Mouse (Mus musculus) limb, embryonic 11.5 days (tissue): ENCODE results near the gene Ndufb5. TPM values are rescaled to one million over a fixed set of nuclear protein-coding genes. Genes with fewer than 3 reads are reported as not detected.
A peak's percentile ranks its signal among the peaks of the same experiment; 100 is the strongest.
"Not testable (repeated sequence)": the region's sequence is repeated elsewhere in the genome, so short reads cannot be mapped to it uniquely, and the experiment has no call there.

Source experiments
- ATAC-seq: fragments of 200-750 bp; cut with Nextera tagmentation; 2 replicates; pipeline ENCODE4 v1.8.0; 2017; ENCODE audit warnings: low read depth; ENCODE audit not compliant: insufficient number of reproducible peaks, low FRiP score, low TSS enrichment
- DNase-seq: peaks from one replicate; pipeline ENCODE4 v3.0.0-alpha.2; 2015; ENCODE audit warnings: low spot score
- H3K27ac ChIP-seq: fragments of 300-500 bp; sonication (generic); replicated peaks from 2 replicates; pipeline ENCODE4 v1.5.1; 2014; ENCODE audit warnings: low read depth, mild to moderate bottlenecking, low read length
- H3K27me3 ChIP-seq: fragments of 300-500 bp; sonication (generic); 2 replicates; pipeline ENCODE4 v1.6.1; 2014; ENCODE audit warnings: mild to moderate bottlenecking, low read length, mixed read lengths; ENCODE audit not compliant: control insufficient read depth, insufficient read depth
- H3K36me3 ChIP-seq: fragments of 300-500 bp; sonication (generic); 2 replicates; pipeline ENCODE4 v1.6.1; 2014; ENCODE audit warnings: mild to moderate bottlenecking, low read length, moderate library complexity, mixed read lengths; ENCODE audit not compliant: control insufficient read depth, insufficient read depth
- H3K4me1 ChIP-seq: fragments of 300-500 bp; sonication (generic); 2 replicates; pipeline ENCODE4 v1.6.1; 2014; ENCODE audit warnings: low read length, mixed read lengths; ENCODE audit not compliant: control insufficient read depth, insufficient read depth
- H3K4me2 ChIP-seq: fragments of 300-500 bp; sonication (generic); 2 replicates; pipeline ENCODE4 v1.6.1; 2014; ENCODE audit warnings: low read depth, mild to moderate bottlenecking, moderate library complexity; ENCODE audit not compliant: severe bottlenecking
- H3K4me3 ChIP-seq: fragments of 300-500 bp; sonication (generic); 2 replicates; pipeline ENCODE4 v1.5.1; 2014; ENCODE audit warnings: low read depth, low read length
- H3K9ac ChIP-seq: fragments of 300-500 bp; sonication (generic); 2 replicates; pipeline ENCODE4 v1.6.1; 2014; ENCODE audit warnings: mild to moderate bottlenecking, low read length
- H3K9me3 ChIP-seq: fragments of 300-500 bp; sonication (generic); 2 replicates; pipeline ENCODE4 v1.6.1; 2016; ENCODE audit warnings: low read length; ENCODE audit not compliant: control insufficient read depth
- WGBS: fragments of 180-500 bp; shearing (Covaris S2); extraction: QIAGEN DNeasy Blood & Tissue Kit; methylation state at CpG from one replicate; pipeline ENCODE4 v1.1.7; 2014; 5-methylcytosine and 5-hydroxymethylcytosine counted together
- polyA plus RNA-seq: library from polyadenylated mRNA; unstranded; fragments of >200 nt; fragmentation: Nextera tagmentation; extraction: Ambion mirVana; gene quantifications from 2 replicates; pipeline ENCODE4 v1.2.1, GENCODE M21; 2014

The Ndufb5 gene
- polyA plus RNA-seq, 1 experiment from 2014 or later: 325 TPM

DNA sequence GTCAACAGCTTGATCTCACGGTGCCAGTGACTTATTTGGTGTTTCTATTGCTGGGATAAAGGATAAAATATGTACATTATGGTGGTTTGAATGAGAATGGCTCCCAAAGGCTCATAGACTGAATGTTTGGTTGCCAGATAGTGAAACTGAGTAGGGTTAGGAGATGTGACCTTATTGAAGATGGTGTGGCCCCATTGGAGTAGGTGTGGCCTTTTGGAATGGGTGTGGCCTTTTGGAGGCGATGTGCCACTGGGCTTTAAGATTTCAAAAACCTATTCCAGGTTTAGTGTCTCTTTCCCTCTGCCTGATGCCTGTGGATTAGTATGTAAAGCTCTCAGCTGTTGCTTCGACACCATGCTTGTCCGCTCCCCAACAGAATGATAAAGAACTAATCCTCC is 41.2 kb upstream of the Ndufb5 start:
- no peak overlapping the region for H3K4me2 ChIP-seq
- DNase-seq (no peak), ATAC-seq (no peak)
- no peaks in the 10 kb centered on the region for H3K4me1 ChIP-seq
- no peak overlapping the region for H3K4me3 ChIP-seq
- H3K27ac ChIP-seq: no peak overlapping the region
- no peaks in the 10 kb centered on the region for H3K27me3 ChIP-seq
- H3K9ac ChIP-seq: no peak overlapping the region
- 89% methylated on average over 4 of the region's 4 CpGs for WGBS
- no peaks in the 10 kb centered on the region for H3K36me3 ChIP-seq
- no peaks in the 10 kb centered on the region for H3K9me3 ChIP-seq

GRCm38 (mm10) chr3:32698228-32698863 is 38.4 kb upstream of the Ndufb5 start:
- DNase-seq (peak; percentile 92), ATAC-seq (no peak)
- H3K27me3 ChIP-seq: no peaks in the 10 kb centered on the region

GRCm38 (mm10) chr3:32704021-32704420 is 32.8 kb upstream of the Ndufb5 start:
- DNase-seq, H3K9me3 ChIP-seq, ATAC-seq, H3K4me3 ChIP-seq, H3K9ac ChIP-seq, H3K36me3 ChIP-seq, H3K4me2 ChIP-seq, H3K27me3 ChIP-seq, H3K27ac ChIP-seq, H3K4me1 ChIP-seq: not testable (repeated sequence)
- 84% methylated on average over 6 of the region's 6 CpGs for WGBS

More at GRCm38 (mm10) chr3:32698228-32698863, 38.4 kb upstream of the Ndufb5 start:
- H3K27ac ChIP-seq: no peak overlapping the region
- H3K9ac ChIP-seq: no peak overlapping the region
- 44% methylated on average over 7 of the region's 7 CpGs for WGBS
- no peak overlapping the region for H3K4me2 ChIP-seq
- H3K36me3 ChIP-seq: no peaks in the 10 kb centered on the region
- H3K4me1 ChIP-seq: no peaks in the 10 kb centered on the region
- no peaks in the 10 kb centered on the region for H3K9me3 ChIP-seq
- H3K4me3 ChIP-seq: no peak overlapping the region

DNA sequence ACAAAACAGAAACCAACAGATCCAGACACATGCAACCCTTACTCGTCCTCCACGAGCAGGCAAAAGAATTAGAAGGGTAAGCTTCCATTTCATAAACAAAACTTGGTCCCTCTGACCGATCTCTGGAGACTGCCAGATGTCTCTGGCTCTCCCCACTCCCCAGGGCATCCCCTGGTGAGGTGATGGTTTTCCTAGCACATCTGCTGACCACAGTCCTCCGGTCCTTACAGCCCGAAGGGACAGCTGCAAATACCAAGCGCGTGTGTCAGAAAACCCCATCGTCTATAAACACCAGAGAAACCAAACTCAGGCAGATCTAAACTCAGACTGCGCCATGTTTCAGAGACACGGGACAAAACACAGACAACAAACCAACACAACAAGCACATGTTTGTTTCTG is 32.2 kb upstream of the Ndufb5 start:
- H3K9ac ChIP-seq, ATAC-seq, H3K27ac ChIP-seq, H3K27me3 ChIP-seq, H3K4me3 ChIP-seq, H3K9me3 ChIP-seq, DNase-seq, H3K4me1 ChIP-seq, H3K4me2 ChIP-seq, H3K36me3 ChIP-seq: not testable (repeated sequence)
- 86% methylated on average over 10 of the region's 10 CpGs for WGBS

GRCm38 (mm10) chr3:32705647-32706348 is 31.0 kb upstream of the Ndufb5 start, which contains the start of gene Actl6a:
TSS of gene Actl6a (plus strand) at chr3:32706298.
- H3K27ac ChIP-seq, H3K9me3 ChIP-seq, DNase-seq, H3K4me1 ChIP-seq, H3K27me3 ChIP-seq, H3K9ac ChIP-seq, H3K4me3 ChIP-seq, ATAC-seq, H3K36me3 ChIP-seq, H3K4me2 ChIP-seq: not testable (repeated sequence)
- 84% methylated on average over 9 of the region's 9 CpGs for WGBS

GRCm38 (mm10) chr3:32708052-32708367 is 28.8 kb upstream of the Ndufb5 start:
- H3K9ac ChIP-seq: no peak overlapping the region

GRCm38 (mm10) chr3:32708368-32709231 is 28.2 kb upstream of the Ndufb5 start:
- Histone ChIP-seq H3K4me1 (no peaks in the 10 kb centered on the region), H3K36me3 (peaks cover 6% of the 10 kb centered on the region; the same call in 1 of the 2 replicates), H3K9ac (peak overlapping the region; percentile 92), H3K4me3 (peak overlapping the region; percentile 97), H3K9me3 (no peaks in the 10 kb centered on the region), H3K27ac (peak overlapping the region; percentile 81), H3K4me2 (peak overlapping the region; percentile 71), H3K27me3 (no peaks in the 10 kb centered on the region)
- DNase-seq (peak; percentile 99), ATAC-seq (peak; percentile 100)
- under 1% methylated on average over 90 of the region's 90 CpGs for WGBS

More at GRCm38 (mm10) chr3:32708052-32708367, 28.8 kb upstream of the Ndufb5 start:
- 2% methylated on average over 4 of the region's 4 CpGs for WGBS
- DNase-seq (no peak), ATAC-seq (no peak)
- Histone ChIP-seq H3K36me3 (peaks cover 3% of the 10 kb centered on the region; the same call in 1 of the 2 replicates), H3K4me2 (peak overlapping the region; percentile 28), H3K4me3 (peak overlapping the region; percentile 97; the same call in 1 of the 2 replicates), H3K27ac (no peak overlapping the region), H3K9me3 (no peaks in the 10 kb centered on the region), H3K4me1 (no peaks in the 10 kb centered on the region), H3K27me3 (no peaks in the 10 kb centered on the region)

- peak overlapping the region; percentile 71 for H3K4me2 ChIP-seq
- H3K36me3 ChIP-seq: peaks cover 6% of the 10 kb centered on the region; the same call in 1 of the 2 replicates
- H3K4me3 ChIP-seq: peak overlapping the region; percentile 97
- no peak for ATAC-seq
- peak overlapping the region; percentile 92 for H3K9ac ChIP-seq
- no peaks in the 10 kb centered on the region for H3K4me1 ChIP-seq
- DNase-seq: no peak
- H3K27me3 ChIP-seq: no peaks in the 10 kb centered on the region
- WGBS: 8% methylated on average over 9 of the region's 9 CpGs
- no peaks in the 10 kb centered on the region for H3K9me3 ChIP-seq
- no peak overlapping the region; the same call in 1 of the 2 replicates for H3K27ac ChIP-seq
These were observed 27.4 kb upstream of the Ndufb5 start for GRCm38 (mm10) chr3:32709388-32709787.
